Mouse (Mus musculus) hindbrain, embryonic 14.5 days (tissue): Measurements from ENCODE around the gene Shank1. TPM values are rescaled to one million over a fixed set of nuclear protein-coding genes. Genes with fewer than 3 reads are reported as not detected.
"Not testable (repeated sequence)": the region's sequence is repeated elsewhere in the genome, so short reads cannot be mapped to it uniquely, and the experiment has no call there.

Experiments used
- ATAC-seq: fragments of 200-750 bp; cut with Nextera tagmentation; 2 replicates; pipeline ENCODE4 v1.8.0; 2017; ENCODE audit warnings: moderate number of reproducible peaks, mild to moderate bottlenecking, moderate TSS enrichment, moderate library complexity; ENCODE audit not compliant: low FRiP score
- DNase-seq: peaks from one replicate; pipeline ENCODE4 v3.0.0-alpha.2; 2015; ENCODE audit warnings: low spot score
- H3K27ac ChIP-seq: fragments of 300-500 bp; sonication (generic); 2 replicates; pipeline ENCODE4 v1.5.1; 2014; ENCODE audit warnings: mild to moderate bottlenecking, moderate library complexity
- H3K27me3 ChIP-seq: fragments of 300-500 bp; sonication (generic); 2 replicates; pipeline ENCODE4 v1.6.1; 2014; ENCODE audit warnings: mild to moderate bottlenecking, low read length, mixed read lengths; ENCODE audit not compliant: control insufficient read depth, insufficient read depth
- H3K36me3 ChIP-seq: fragments of 300-500 bp; sonication (generic); replicated peaks from 2 replicates; pipeline ENCODE4 v1.6.1; 2014; ENCODE audit not compliant: control insufficient read depth, insufficient read depth
- H3K4me1 ChIP-seq: fragments of 300-500 bp; sonication (generic); replicated peaks from 2 replicates; pipeline ENCODE4 v1.6.1; 2014; ENCODE audit warnings: antibody characterized with exemption, low read length, mixed read lengths; ENCODE audit not compliant: control insufficient read depth, insufficient read depth
- H3K4me2 ChIP-seq: fragments of 300-500 bp; sonication (generic); replicated peaks from 2 replicates; pipeline ENCODE4 v1.6.1; 2014; ENCODE audit warnings: mild to moderate bottlenecking, moderate library complexity
- H3K4me3 ChIP-seq: fragments of 300-500 bp; sonication (generic); replicated peaks from 2 replicates; pipeline ENCODE4 v1.5.1; 2014; ENCODE audit warnings: mild to moderate bottlenecking, low read length
- H3K9ac ChIP-seq: fragments of 300-500 bp; sonication (generic); 2 replicates; pipeline ENCODE4 v1.6.1; 2014
- H3K9me3 ChIP-seq: fragments of 300-500 bp; sonication (generic); 2 replicates; pipeline ENCODE4 v1.6.1; 2016; ENCODE audit warnings: low read length; ENCODE audit not compliant: control insufficient read depth
- WGBS: fragments of 180-500 bp; shearing (Covaris S2); extraction: QIAGEN DNeasy Blood & Tissue Kit; methylation state at CpG from one replicate; pipeline ENCODE4 v1.1.7; 2014; 5-methylcytosine and 5-hydroxymethylcytosine counted together
- polyA plus RNA-seq: library from polyadenylated mRNA; unstranded; fragments of >200 nt; fragmentation: Nextera tagmentation; extraction: Ambion mirVana; gene quantifications from 2 replicates; pipeline ENCODE4 v1.2.1, GENCODE M21; 2014

Gene Shank1
- polyA plus RNA-seq, 1 experiment from 2014 or later: 46.8 TPM

DNA sequence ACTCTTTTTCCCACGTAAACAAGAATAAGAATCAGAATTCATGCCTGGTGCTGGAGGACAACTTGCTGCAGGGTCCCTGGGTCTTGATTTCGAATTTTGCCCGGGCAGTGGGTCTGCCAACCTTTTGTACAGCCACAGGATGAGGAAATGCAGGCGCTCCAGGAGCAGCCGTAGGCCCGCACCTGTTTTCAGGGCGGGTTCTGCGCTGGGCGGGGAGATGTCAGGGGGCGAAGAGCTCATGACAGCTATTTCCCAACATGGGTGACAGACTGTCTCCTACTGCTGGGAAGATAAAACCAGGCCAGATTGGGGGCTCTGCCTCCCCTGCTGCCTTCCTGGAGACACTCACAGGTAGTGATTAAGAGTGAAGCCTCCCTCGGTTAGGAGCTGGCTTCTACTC, 36.0 kb upstream of the Shank1 start:
- Histone ChIP-seq H3K27ac (no peak overlapping the region), H3K9ac (no peak overlapping the region), H3K27me3 (no peaks in the 10 kb centered on the region), H3K4me2 (no peak overlapping the region), H3K4me1 (no peaks in the 10 kb centered on the region), H3K36me3 (no peaks in the 10 kb centered on the region), H3K4me3 (no peak overlapping the region), H3K9me3 (no peaks in the 10 kb centered on the region)
- DNase-seq: no peak
- no peak for ATAC-seq
- WGBS: 36% methylated on average over 11 of the region's 11 CpGs

DNA sequence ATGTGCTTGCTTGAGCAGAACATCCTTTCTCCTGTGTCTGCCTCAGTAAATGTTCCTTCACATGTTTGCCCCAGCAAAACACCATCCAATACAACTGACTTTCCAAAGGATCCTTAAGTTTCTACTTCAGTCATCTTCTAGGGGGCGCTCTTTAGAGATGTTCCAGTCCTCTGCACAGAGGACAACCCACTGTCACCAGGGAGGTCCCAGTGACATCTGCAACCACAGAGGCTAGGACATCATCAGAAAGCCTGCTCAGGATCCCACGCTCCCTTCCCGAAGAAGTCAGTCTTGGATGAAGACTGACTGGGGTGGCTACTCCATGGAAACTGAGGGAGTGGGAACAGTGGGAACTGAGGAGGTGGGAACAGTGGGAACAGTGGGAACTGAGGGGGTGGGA, 34.5 kb upstream of the Shank1 start:
- Histone ChIP-seq H3K4me2 (no peak overlapping the region), H3K36me3 (no peaks in the 10 kb centered on the region), H3K27me3 (no peaks in the 10 kb centered on the region), H3K4me1 (no peaks in the 10 kb centered on the region), H3K9ac (no peak overlapping the region), H3K27ac (no peak overlapping the region), H3K9me3 (no peaks in the 10 kb centered on the region), H3K4me3 (no peak overlapping the region)
- WGBS: 78% methylated on average over 3 of the region's 3 CpGs
- ATAC-seq: no peak
- no peak for DNase-seq

DNA sequence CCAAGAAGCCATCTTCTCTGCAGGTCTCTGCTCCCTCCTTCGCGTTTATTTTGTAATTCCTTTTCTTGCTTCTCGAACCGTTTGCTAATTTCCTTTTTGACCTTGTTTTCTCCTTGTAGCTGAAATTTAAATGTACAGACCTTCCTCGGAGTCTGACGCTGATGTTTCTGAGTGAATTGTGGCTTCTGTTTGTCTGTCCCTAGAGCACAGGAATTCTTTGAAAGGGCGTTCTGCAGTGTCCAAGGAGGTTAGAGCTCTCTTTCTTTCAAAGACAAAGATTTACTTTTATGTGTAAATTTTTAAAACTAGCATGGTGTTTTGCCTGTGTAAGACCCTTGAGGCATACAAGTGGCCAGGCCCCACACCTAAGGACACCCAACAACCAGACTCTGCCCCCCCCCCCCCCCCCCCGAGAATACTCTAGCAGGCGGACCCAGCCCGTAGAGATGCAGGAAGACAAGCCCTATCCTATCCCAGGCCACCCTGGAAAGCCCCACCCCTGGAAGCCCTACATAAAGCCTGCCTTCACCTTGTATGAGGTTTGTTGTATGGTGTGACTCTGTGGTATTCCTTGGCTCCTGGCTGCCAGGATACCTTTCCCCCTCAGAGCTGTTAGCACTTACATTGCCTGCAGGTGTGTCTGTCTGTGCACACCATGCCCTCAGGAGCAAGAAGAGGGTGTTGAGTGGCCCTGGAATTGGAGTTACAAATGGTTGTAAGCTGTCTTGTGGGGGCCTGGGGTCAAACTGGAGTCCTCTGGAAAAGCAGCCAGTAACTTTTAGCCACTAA, 33.4 kb upstream of the Shank1 start:
- H3K27ac ChIP-seq: no peak overlapping the region
- no peaks in the 10 kb centered on the region for H3K9me3 ChIP-seq
- H3K9ac ChIP-seq: no peak overlapping the region
- WGBS: 68% methylated on average over 8 of the region's 10 CpGs
- no peaks in the 10 kb centered on the region for H3K27me3 ChIP-seq
- DNase-seq: no peak
- H3K4me3 ChIP-seq: no peak overlapping the region
- no peaks in the 10 kb centered on the region for H3K4me1 ChIP-seq
- no peak for ATAC-seq
- no peak overlapping the region for H3K4me2 ChIP-seq
- no peaks in the 10 kb centered on the region for H3K36me3 ChIP-seq

DNA sequence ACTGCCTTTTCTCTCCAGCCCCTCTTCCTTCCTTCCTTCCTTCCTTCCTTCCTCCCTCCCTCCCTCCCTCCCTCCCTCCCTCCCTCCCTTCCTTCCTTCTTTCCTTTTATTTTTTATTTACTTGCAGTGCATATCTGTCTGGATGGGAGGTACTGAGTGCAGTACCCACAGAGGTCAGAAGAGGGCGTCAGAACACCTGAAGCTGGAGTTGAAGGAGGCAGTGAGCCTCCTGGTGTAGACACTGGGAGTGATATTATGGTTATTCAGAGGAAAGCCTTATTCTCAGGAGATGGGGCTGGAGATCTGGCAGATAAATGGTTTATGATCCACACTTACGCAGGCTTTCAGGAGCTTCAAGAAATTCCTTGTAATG, 32.8 kb upstream of the Shank1 start:
- ATAC-seq (no peak), DNase-seq (no peak)
- WGBS: 39% methylated on average over 2 of the region's 2 CpGs
- H3K27me3 ChIP-seq: no peaks in the 10 kb centered on the region
- H3K4me2 ChIP-seq: no peak overlapping the region
- no peak overlapping the region for H3K9ac ChIP-seq
- no peak overlapping the region for H3K4me3 ChIP-seq
- no peaks in the 10 kb centered on the region for H3K9me3 ChIP-seq
- H3K36me3 ChIP-seq: no peaks in the 10 kb centered on the region
- no peak overlapping the region for H3K27ac ChIP-seq
- H3K4me1 ChIP-seq: no peaks in the 10 kb centered on the region

DNA sequence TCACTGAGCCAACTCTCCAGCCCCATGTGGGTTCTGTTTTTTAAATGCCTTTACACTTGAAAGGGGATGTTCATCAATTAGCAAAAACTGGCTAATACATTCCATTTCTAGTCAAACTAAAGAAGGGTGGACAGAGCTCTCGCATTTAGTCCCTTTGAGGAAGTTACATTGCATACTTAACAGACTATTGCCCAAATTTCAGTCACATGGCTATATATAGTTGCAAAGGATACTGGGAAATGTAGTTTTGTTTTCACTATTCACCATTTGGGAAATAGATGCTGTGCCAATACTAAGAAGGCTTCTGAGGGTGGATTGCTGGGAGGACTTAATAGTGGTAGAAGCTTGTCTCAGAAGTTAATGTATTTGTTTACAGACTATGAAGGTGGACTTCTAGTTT, 29.1 kb upstream of the Shank1 start:
- Histone ChIP-seq H3K4me2 (no peak overlapping the region), H3K9ac (no peak overlapping the region), H3K27ac (no peak overlapping the region), H3K4me3 (no peak overlapping the region), H3K27me3 (no peaks in the 10 kb centered on the region), H3K4me1 (no peaks in the 10 kb centered on the region), H3K9me3 (no peaks in the 10 kb centered on the region), H3K36me3 (no peaks in the 10 kb centered on the region)
- ATAC-seq (no peak), DNase-seq (no peak)
- 67% methylated on average over 1 of the region's 1 CpGs for WGBS

DNA sequence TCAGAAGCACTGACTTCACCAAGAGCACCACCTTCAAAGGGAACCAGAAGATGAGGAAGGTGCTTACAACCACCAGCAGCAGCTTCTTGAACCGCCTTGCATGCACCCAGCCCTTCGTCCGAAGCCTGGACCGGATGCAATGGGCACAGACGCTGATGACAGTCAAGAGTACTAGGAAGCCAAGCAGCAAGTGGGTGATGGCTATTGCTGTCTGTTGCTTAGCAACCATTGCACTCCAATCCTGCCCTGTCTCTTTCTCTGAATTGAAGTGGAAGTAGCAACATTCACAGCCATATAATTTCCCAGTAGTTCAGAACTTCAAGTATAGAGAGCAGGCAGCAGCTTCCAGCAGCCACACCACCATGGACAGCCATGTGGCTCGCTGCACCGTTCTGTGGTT, 28.5 kb upstream of the Shank1 start:
- 67% methylated on average over 7 of the region's 7 CpGs for WGBS
- H3K4me1 ChIP-seq: no peaks in the 10 kb centered on the region
- H3K4me2 ChIP-seq: no peak overlapping the region
- H3K27ac ChIP-seq: no peak overlapping the region
- DNase-seq (no peak), ATAC-seq (no peak)
- H3K36me3 ChIP-seq: no peaks in the 10 kb centered on the region
- H3K4me3 ChIP-seq: no peak overlapping the region
- H3K9me3 ChIP-seq: no peaks in the 10 kb centered on the region; the same call in 1 of the 2 replicates
- H3K9ac ChIP-seq: no peak overlapping the region
- H3K27me3 ChIP-seq: no peaks in the 10 kb centered on the region

DNA sequence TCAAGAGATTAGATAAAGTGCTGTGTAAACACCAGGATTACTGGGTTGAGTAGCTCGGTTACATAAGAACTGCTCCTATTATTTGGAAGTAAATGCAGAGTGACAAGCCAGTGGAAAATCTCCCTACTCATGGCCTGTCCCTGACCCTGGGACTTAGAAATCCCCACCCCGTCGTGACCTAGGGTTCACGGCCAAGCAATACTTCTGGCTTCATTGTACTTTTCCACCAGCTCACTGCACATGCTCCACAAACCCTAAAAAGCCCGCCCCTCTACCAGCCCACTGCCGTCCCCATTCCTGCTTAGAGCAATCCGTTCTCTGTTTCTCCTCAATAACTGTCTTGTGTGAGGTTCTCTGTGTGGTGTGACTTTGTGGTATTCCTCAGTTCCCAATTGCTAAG, 22.3 kb upstream of the Shank1 start:
- no peak for DNase-seq
- Histone ChIP-seq H3K36me3 (no peaks in the 10 kb centered on the region), H3K4me1 (no peaks in the 10 kb centered on the region), H3K27ac (no peak overlapping the region), H3K4me2 (no peak overlapping the region), H3K4me3 (no peak overlapping the region), H3K9me3 (peaks cover 4% of the 10 kb centered on the region; the same call in 1 of the 2 replicates), H3K9ac (no peak overlapping the region), H3K27me3 (no peaks in the 10 kb centered on the region)
- ATAC-seq: no peak
- WGBS: 73% methylated on average over 7 of the region's 7 CpGs

DNA sequence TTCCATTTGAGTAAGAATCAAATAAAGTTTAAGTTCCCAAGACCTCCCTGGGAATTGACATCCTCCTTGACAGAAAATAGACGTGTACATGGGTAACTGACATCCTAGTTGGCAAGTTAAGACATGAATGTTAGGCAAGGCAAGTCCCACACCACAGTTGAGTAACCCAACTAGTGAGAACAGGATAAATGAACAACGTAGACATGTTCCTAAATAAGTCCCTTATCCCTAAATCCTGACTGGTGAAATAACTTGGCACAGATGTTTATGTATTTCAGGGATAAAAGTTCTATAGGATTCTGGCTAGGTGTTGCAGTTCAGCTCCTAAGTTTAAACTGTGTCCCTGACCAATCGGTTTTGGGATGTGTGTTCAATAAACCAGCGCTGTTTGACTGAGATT, 19.1 kb upstream of the Shank1 start:
- no peak for ATAC-seq
- Histone ChIP-seq H3K4me2 (no peak overlapping the region), H3K27ac (no peak overlapping the region), H3K9me3 (peaks cover 4% of the 10 kb centered on the region; the same call in 1 of the 2 replicates), H3K36me3 (no peaks in the 10 kb centered on the region), H3K9ac (no peak overlapping the region), H3K27me3 (no peaks in the 10 kb centered on the region), H3K4me3 (no peak overlapping the region), H3K4me1 (no peaks in the 10 kb centered on the region)
- WGBS: 83% methylated on average over 4 of the region's 4 CpGs
- DNase-seq: no peak

DNA sequence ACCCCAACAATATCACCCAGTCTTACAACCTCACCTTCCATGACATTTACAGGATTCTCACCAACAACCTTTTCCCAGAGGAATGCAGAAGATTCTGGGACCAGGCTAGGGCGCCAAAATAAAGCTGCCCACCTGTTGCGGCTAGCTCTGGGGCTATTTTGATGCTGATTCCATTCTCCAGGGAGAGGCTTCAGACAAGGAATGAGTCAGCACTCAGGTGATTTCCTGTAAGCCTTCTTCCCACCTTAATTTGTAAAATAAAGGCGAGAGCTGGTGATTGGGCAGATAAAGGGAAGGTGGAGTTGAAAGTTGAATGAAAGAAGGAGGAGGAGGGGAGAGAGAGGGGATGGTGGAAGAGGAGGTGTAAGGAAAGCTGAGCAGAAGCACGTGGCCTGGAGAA, 18.6 kb upstream of the Shank1 start:
- no peak overlapping the region for H3K4me2 ChIP-seq
- H3K27me3 ChIP-seq: no peaks in the 10 kb centered on the region
- peaks cover 4% of the 10 kb centered on the region; the same call in 1 of the 2 replicates for H3K9me3 ChIP-seq
- DNase-seq (no peak), ATAC-seq (no peak)
- 49% methylated on average over 4 of the region's 4 CpGs for WGBS
- no peaks in the 10 kb centered on the region for H3K36me3 ChIP-seq
- H3K4me1 ChIP-seq: no peaks in the 10 kb centered on the region
- H3K27ac ChIP-seq: no peak overlapping the region
- H3K9ac ChIP-seq: no peak overlapping the region
- H3K4me3 ChIP-seq: no peak overlapping the region

DNA sequence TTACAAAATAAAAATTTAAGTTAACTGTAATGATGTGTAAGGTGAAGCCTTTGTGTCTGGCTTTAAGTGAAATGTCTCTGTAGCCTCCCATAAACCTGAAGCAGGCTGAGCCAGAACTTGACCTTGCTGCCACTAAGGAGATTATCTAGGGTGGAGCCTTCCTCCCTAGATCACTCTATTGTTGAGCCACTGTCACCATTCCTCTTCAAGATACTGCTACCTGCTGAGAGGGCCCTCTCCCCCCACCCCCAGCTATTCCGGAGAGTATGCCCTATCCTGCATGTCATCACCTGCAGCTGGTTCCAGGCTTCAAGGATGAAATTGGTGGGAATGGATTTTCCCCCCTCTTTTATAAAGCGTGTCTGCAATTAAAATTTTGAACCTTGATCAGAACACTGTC, 12.6 kb upstream of the Shank1 start:
- WGBS: 83% methylated on average over 2 of the region's 2 CpGs
- not testable (repeated sequence) for ATAC-seq

More for the DNA sequence above, 12.6 kb upstream of the Shank1 start:
- H3K9me3 ChIP-seq, H3K4me2 ChIP-seq, H3K9ac ChIP-seq, H3K4me1 ChIP-seq, DNase-seq, H3K27me3 ChIP-seq, H3K27ac ChIP-seq, H3K4me3 ChIP-seq, H3K36me3 ChIP-seq: not testable (repeated sequence)
